Mouse (Mus musculus): Measurements from ENCODE around the gene Slc25a5.

The Slc25a5 gene

GRCm38 (mm10) chrX:36803189-36803588 is 7.7 kb downstream of the Slc25a5 start:
- no peak for DNase-seq (ENCODE audit: low spot score)

- no peak for DNase-seq (ENCODE audit: low spot score)
Measured at GRCm38 (mm10) chrX:36804196-36804595, 8.7 kb downstream of the Slc25a5 start.

GRCm38 (mm10) chrX:36805466-36806235 is 10.2 kb downstream of the Slc25a5 start:
- no peak for DNase-seq (ENCODE audit: low spot score)

- DNase-seq (ENCODE audit: low spot score) = peak; percentile 91
Measured at GRCm38 (mm10) chrX:36807360-36808317, 12.2 kb downstream of the Slc25a5 start.

GRCm38 (mm10) chrX:36808318-36808683 is 12.8 kb downstream of the Slc25a5 start:
- DNase-seq (ENCODE audit: low spot score) = no peak

- no peak for DNase-seq (ENCODE audit: low spot score)
Measured at GRCm38 (mm10) chrX:36811377-36811776, 15.9 kb downstream of the Slc25a5 start.

GRCm38 (mm10) chrX:36814161-36814836 is 18.8 kb downstream of the Slc25a5 start:
- DNase-seq (ENCODE audit: low spot score) = no peak

GRCm38 (mm10) chrX:36815022-36815421 is 19.6 kb downstream of the Slc25a5 start:
- no peak for DNase-seq (ENCODE audit: low spot score)

- no peak for DNase-seq (ENCODE audit: low spot score)
Measured at GRCm38 (mm10) chrX:36815439-36815838, 20.0 kb downstream of the Slc25a5 start.

GRCm38 (mm10) chrX:36816368-36816899 is 21.0 kb downstream of the Slc25a5 start:
- no peak for DNase-seq (ENCODE audit: low spot score)

- no peak for DNase-seq (ENCODE audit: low spot score)
Measured at GRCm38 (mm10) chrX:36816953-36817441, 21.5 kb downstream of the Slc25a5 start.

- no peak for DNase-seq (ENCODE audit: low spot score)
Measured at GRCm38 (mm10) chrX:36819575-36819974, 24.1 kb downstream of the Slc25a5 start.

GRCm38 (mm10) chrX:36820201-36820600 is 24.8 kb downstream of the Slc25a5 start:
- peak; percentile 37 for DNase-seq (ENCODE audit: low spot score)

- no peak for DNase-seq (ENCODE audit: low spot score)
Measured at GRCm38 (mm10) chrX:36823932-36824711, 28.7 kb downstream of the Slc25a5 start.

- DNase-seq (ENCODE audit: low spot score) = no peak
Measured at GRCm38 (mm10) chrX:36825032-36825431, 29.6 kb downstream of the Slc25a5 start.

GRCm38 (mm10) chrX:36826873-36827272 is 31.4 kb downstream of the Slc25a5 start:
- no peak for DNase-seq (ENCODE audit: low spot score)

- DNase-seq (ENCODE audit: low spot score) = no peak
Measured at GRCm38 (mm10) chrX:36830271-36830670, 34.8 kb downstream of the Slc25a5 start.

- no peak for DNase-seq (ENCODE audit: low spot score)
Measured at GRCm38 (mm10) chrX:36831632-36832031, 36.2 kb downstream of the Slc25a5 start.

- DNase-seq (ENCODE audit: low spot score) = peak; percentile 65
Measured at GRCm38 (mm10) chrX:36833397-36834084, 38.1 kb downstream of the Slc25a5 start.

- DNase-seq (ENCODE audit: low spot score) = no peak
Measured at GRCm38 (mm10) chrX:36837069-36837676, 41.7 kb downstream of the Slc25a5 start.

Data from layer of hippocampus, adult 11-12 months (tissue).